Mouse (Mus musculus) ovary, adult 2 months (tissue): ENCODE data around the gene Cenpt. TPM values are rescaled to one million over a fixed set of nuclear protein-coding genes. Genes with fewer than 3 reads are reported as not detected.

Source experiments
- polyA plus RNA-seq: library from polyadenylated mRNA; depleted of rRNA; stranded (reverse); fragments of >200 nt; gene quantifications from 2 replicates; pipeline ENCODE4 v1.2.3, GENCODE M21; 2012; rRNA removed

The Cenpt gene
- 25.1 and 31.5 TPM in 2 replicates for polyA plus RNA-seq

GRCm38 (mm10) chr8:105853178-105853577 is at the start of gene Cenpt:
Cenpt (minus strand) TSS chr8:105853278.

GRCm38 (mm10) chr8:105900180-105900940 is 47.3 kb upstream of the Cenpt start, which contains the start of gene Pskh1:
Pskh1 (plus strand) TSS chr8:105900441.

GRCm38 (mm10) chr8:105893339-105893738 is 40.3 kb upstream of the Cenpt start, which contains the start of gene Nrn1l:
Nrn1l (plus strand) TSS chr8:105893567.

GRCm38 (mm10) chr8:105880754-105881520 is 27.9 kb upstream of the Cenpt start, which contains the start of gene Edc4:
Edc4 (plus strand) TSS chr8:105880881.

GRCm38 (mm10) chr8:105860143-105860981 is 7.3 kb upstream of the Cenpt start, which contains the start of gene Nutf2:
Nutf2 (plus strand) TSS chr8:105860580.

GRCm38 (mm10) chr8:105854715-105855216 is 1.7 kb upstream of the Cenpt start, which contains the start of gene Thap11:
Thap11 (plus strand) TSS chr8:105855132.

GRCm38 (mm10) chr8:105826861-105827848 is 25.9 kb downstream of the Cenpt start, which contains the start of the genes Ranbp10 and Tsnaxip1:
Ranbp10 (minus strand) TSS chr8:105827350.
Tsnaxip1 (plus strand) TSS chr8:105827731.

Other genes starting within 250 kb of the Cenpt start
- 25.2 and 32.3 TPM in 2 replicates for gene Ripor1, start 248.0 kb downstream of the Cenpt start, polyA plus RNA-seq
- gene Ctcf, start 216.7 kb downstream of the Cenpt start, polyA plus RNA-seq, result 17.0 and 20.3 TPM in 2 replicates
- 1.0 and 2.0 TPM in 2 replicates for gene Agrp, start 215.9 kb downstream of the Cenpt start, polyA plus RNA-seq
- 1.7 TPM in 2 replicates for gene Carmil2, start 167.0 kb downstream of the Cenpt start, polyA plus RNA-seq
- 34.0 and 47.2 TPM in 2 replicates for gene Acd, start 152.2 kb downstream of the Cenpt start, polyA plus RNA-seq
- gene Pard6a, start 152.1 kb downstream of the Cenpt start, polyA plus RNA-seq, result 22.0 and 26.5 TPM in 2 replicates
- not detected in 2 replicates for gene 4933405L10Rik, start 145.6 kb downstream of the Cenpt start, polyA plus RNA-seq
- 19.4 and 22.4 TPM in 2 replicates for gene Enkd1, start 145.1 kb downstream of the Cenpt start, polyA plus RNA-seq
- 22.0 and 24.5 TPM in 2 replicates for gene Gfod2, start 94.6 kb downstream of the Cenpt start, polyA plus RNA-seq
- 32.9 and 33.2 TPM in 2 replicates for gene Ranbp10, start 25.9 kb downstream of the Cenpt start, polyA plus RNA-seq
- 0.83 and 0.91 TPM in 2 replicates for gene Tsnaxip1, start 25.5 kb downstream of the Cenpt start, polyA plus RNA-seq
- 123 and 125 TPM in 2 replicates for gene Thap11, start 1.9 kb upstream of the Cenpt start, polyA plus RNA-seq
- 43.3 and 62.6 TPM in 2 replicates for gene Nutf2, start 7.3 kb upstream of the Cenpt start, polyA plus RNA-seq
- 140 and 149 TPM in 2 replicates for gene Edc4, start 27.6 kb upstream of the Cenpt start, polyA plus RNA-seq
- 9.7 and 9.8 TPM in 2 replicates for gene Nrn1l, start 40.3 kb upstream of the Cenpt start, polyA plus RNA-seq
- gene Pskh1, start 47.2 kb upstream of the Cenpt start, polyA plus RNA-seq, result 75.9 and 81.9 TPM in 2 replicates
- 4.0 and 6.0 TPM in 2 replicates for gene Ctrl, start 80.6 kb upstream of the Cenpt start, polyA plus RNA-seq
- 143 and 177 TPM in 2 replicates for gene Psmb10, start 85.2 kb upstream of the Cenpt start, polyA plus RNA-seq
- 5.1 and 8.3 TPM in 2 replicates for gene Lcat, start 90.1 kb upstream of the Cenpt start, polyA plus RNA-seq
- 97.5 and 103 TPM in 2 replicates for gene Slc12a4, start 112.8 kb upstream of the Cenpt start, polyA plus RNA-seq
- 0.49 and 0.52 TPM in 2 replicates for gene Dpep3, start 126.2 kb upstream of the Cenpt start, polyA plus RNA-seq
- 10.5 and 12.3 TPM in 2 replicates for gene Dus2, start 138.1 kb upstream of the Cenpt start, polyA plus RNA-seq
- gene Dpep2nb, start 152.7 kb upstream of the Cenpt start, polyA plus RNA-seq, result not detected in 2 replicates
- 14.6 and 19.5 TPM in 2 replicates for gene Ddx28, start 158.6 kb upstream of the Cenpt start, polyA plus RNA-seq
- gene Nfatc3, start 205.6 kb upstream of the Cenpt start, polyA plus RNA-seq, result 21.8 and 35.0 TPM in 2 replicates